Mouse (Mus musculus): ENCODE measurements around the gene Plcg2. TPM values are rescaled to one million over a fixed set of nuclear protein-coding genes. Genes with fewer than 3 reads are reported as not detected.

Plcg2 gene
- total and polyA plus RNA-seq, 3 experiments, result not detected

DNA sequence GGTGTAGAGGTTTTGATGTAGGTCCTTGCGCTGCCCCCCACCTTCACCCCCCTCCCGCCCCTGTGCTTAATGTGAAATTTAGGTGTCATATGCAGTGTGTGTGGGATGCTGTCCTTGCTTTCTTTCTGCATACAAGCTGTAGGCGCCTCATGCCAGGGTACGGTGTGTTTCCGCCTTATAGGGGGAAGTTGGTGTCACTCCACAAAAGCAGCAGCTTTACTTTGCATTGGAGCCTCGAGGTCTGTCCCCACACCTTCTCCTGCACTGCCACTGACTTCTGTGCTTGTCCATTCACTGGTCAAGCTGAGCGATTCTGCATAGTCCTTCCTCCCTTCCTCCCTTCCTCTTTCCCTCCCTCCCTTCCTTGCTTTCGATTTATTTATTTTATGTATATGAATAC is 9.6 kb downstream of the Plcg2 start:
- no peak for DNase-seq (ENCODE audit: low spot score)
- peaks cover 59% of the 10 kb centered on the region for H3K9me3 ChIP-seq (replicated peaks)
- H3K36me3 ChIP-seq (replicated peaks), result no peaks in the 10 kb centered on the region
- H3K4me3 ChIP-seq (ENCODE audit: low read depth, low read length), result no peak overlapping the region
- ATAC-seq (ENCODE audit: extremely low read depth, insufficient number of reproducible peaks, low FRiP score, poor library complexity, severe bottlenecking), result no peak
- TF ChIP-seq GATA1 (IDR thresholded peaks at IDR 0.05; ENCODE audit: borderline replicate concordance, low read length) (no peak), POLR2AphosphoS5 (IDR thresholded peaks at IDR 0.05; ENCODE audit: insufficient replicate concordance, low read depth, low read length) (no peak), GATA2 (IDR thresholded peaks at IDR 0.05; ENCODE audit: borderline replicate concordance, low read depth, low read length) (no peak), TAL1 (conservative IDR thresholded peaks at IDR 0.05; ENCODE audit: low read depth, low read length) (no peak), CTCF (IDR thresholded peaks at IDR 0.05; ENCODE audit: low read depth, low read length) (no peak)
- H3K4me1 ChIP-seq (ENCODE audit: insufficient read depth, low read depth, low read length), result no peaks in the 10 kb centered on the region
- H3K27me3 ChIP-seq (ENCODE audit: insufficient read depth, low read length), result no peaks in the 10 kb centered on the region

DNA sequence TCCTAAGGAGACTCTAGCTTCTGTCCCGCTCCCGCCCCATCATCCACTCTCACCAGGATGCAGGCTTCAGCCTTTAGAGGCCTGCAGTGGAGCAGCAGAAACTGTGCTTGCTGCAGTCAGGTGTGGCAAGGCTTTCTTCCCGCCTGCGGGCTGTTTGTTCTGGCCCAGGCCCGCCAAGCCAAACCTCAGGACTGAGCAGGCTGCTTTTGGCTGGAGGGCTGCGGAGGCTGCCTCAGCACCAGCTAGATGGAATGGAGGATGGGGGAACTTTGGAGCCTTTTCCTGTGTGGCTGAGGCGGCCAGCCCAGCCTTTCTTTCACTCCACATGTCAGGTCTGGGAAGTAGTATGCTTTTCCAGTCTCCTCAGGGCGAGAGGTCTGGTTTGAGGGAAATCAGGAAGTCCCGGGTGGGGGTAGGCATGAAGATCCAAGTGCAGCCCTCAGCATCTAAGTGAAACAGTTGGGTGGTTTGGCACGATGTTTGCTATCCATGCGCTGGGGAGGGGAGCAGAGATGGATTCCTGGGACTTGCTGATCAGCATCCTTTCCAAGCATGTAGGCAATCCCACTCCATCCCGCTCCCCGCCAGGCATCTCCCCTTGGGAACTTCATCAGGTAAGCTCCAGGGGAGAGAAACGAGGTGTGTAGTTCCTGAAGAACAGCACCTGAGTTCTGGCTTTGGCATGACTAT is 18.9 kb downstream of the Plcg2 start:
- Histone ChIP-seq H3K9me3 (replicated peaks) (peaks cover 47% of the 10 kb centered on the region), H3K36me3 (replicated peaks) (no peaks in the 10 kb centered on the region), H3K4me3 (ENCODE audit: low read depth, low read length) (no peak overlapping the region), H3K27me3 (ENCODE audit: insufficient read depth, low read length) (no peaks in the 10 kb centered on the region), H3K4me1 (ENCODE audit: insufficient read depth, low read depth, low read length) (no peaks in the 10 kb centered on the region)
- no peak for DNase-seq (ENCODE audit: low spot score)
- TF ChIP-seq POLR2AphosphoS5 (IDR thresholded peaks at IDR 0.05; ENCODE audit: insufficient replicate concordance, low read depth, low read length) (no peak), GATA1 (IDR thresholded peaks at IDR 0.05; ENCODE audit: borderline replicate concordance, low read length) (no peak), GATA2 (IDR thresholded peaks at IDR 0.05; ENCODE audit: borderline replicate concordance, low read depth, low read length) (no peak), CTCF (IDR thresholded peaks at IDR 0.05; ENCODE audit: low read depth, low read length) (no peak), TAL1 (conservative IDR thresholded peaks at IDR 0.05; ENCODE audit: low read depth, low read length) (no peak)
- no peak for ATAC-seq (ENCODE audit: extremely low read depth, insufficient number of reproducible peaks, low FRiP score, poor library complexity, severe bottlenecking)

DNA sequence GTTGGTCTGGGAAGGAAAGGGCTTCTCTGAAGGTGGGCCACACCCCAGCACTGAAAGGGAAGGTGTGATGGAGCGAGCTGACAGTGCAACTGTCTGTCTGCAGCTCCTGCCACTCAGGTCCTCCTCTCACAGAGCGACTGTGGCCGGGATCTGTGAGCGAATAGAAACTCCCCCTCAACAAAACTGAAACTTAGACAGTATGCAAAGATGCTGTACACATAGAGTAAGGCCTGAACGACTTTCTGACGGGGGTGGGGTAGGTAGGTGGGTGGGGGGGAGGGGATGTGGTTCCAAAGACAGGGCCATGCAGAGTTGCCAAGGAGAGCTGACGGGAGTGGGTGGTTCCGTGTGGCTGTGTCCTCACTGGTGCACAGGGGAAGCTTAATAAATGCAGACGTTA is 19.8 kb downstream of the Plcg2 start:
- DNase-seq (ENCODE audit: low spot score), result no peak
- Histone ChIP-seq H3K9me3 (replicated peaks) (peaks cover 44% of the 10 kb centered on the region), H3K4me1 (ENCODE audit: insufficient read depth, low read depth, low read length) (no peaks in the 10 kb centered on the region), H3K27me3 (ENCODE audit: insufficient read depth, low read length) (no peaks in the 10 kb centered on the region), H3K36me3 (replicated peaks) (no peaks in the 10 kb centered on the region), H3K4me3 (ENCODE audit: low read depth, low read length) (no peak overlapping the region)
- TF ChIP-seq GATA1 (IDR thresholded peaks at IDR 0.05; ENCODE audit: borderline replicate concordance, low read length) (no peak), CTCF (IDR thresholded peaks at IDR 0.05; ENCODE audit: low read depth, low read length) (no peak)
- no peak for ATAC-seq (ENCODE audit: extremely low read depth, insufficient number of reproducible peaks, low FRiP score, poor library complexity, severe bottlenecking)

DNA sequence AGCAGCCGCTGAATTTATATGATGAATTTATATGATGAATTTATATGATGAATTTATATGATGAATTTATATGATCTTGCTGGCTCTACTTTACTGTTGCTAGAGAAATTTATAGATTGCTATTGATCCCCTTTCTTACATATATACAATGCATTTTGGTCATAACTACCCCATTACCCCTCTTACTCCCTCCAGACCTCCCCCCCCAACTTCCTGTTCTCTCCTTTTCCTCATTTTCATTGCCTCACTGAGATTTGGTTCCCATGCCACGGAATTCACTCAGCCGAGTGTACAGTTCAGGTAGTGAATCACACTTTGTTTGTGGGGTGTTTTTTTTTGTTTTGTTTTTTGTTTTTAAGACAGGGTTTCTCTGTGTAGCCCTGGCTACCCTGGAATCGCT is 20.8 kb downstream of the Plcg2 start:
- Histone ChIP-seq H3K4me1 (ENCODE audit: insufficient read depth, low read depth, low read length) (no peaks in the 10 kb centered on the region), H3K9me3 (replicated peaks) (peaks cover 39% of the 10 kb centered on the region), H3K27me3 (ENCODE audit: insufficient read depth, low read length) (no peaks in the 10 kb centered on the region), H3K4me3 (ENCODE audit: low read depth, low read length) (no peak overlapping the region), H3K36me3 (replicated peaks) (no peaks in the 10 kb centered on the region)
- DNase-seq (ENCODE audit: low spot score) (no peak), ATAC-seq (ENCODE audit: extremely low read depth, insufficient number of reproducible peaks, low FRiP score, poor library complexity, severe bottlenecking) (no peak)
- TF ChIP-seq TAL1 (conservative IDR thresholded peaks at IDR 0.05; ENCODE audit: low read depth, low read length) (no peak), GATA2 (IDR thresholded peaks at IDR 0.05; ENCODE audit: borderline replicate concordance, low read depth, low read length) (no peak), CTCF (IDR thresholded peaks at IDR 0.05; ENCODE audit: low read depth, low read length) (no peak), POLR2AphosphoS5 (IDR thresholded peaks at IDR 0.05; ENCODE audit: insufficient replicate concordance, low read depth, low read length) (no peak), GATA1 (IDR thresholded peaks at IDR 0.05; ENCODE audit: borderline replicate concordance, low read length) (no peak)

DNA sequence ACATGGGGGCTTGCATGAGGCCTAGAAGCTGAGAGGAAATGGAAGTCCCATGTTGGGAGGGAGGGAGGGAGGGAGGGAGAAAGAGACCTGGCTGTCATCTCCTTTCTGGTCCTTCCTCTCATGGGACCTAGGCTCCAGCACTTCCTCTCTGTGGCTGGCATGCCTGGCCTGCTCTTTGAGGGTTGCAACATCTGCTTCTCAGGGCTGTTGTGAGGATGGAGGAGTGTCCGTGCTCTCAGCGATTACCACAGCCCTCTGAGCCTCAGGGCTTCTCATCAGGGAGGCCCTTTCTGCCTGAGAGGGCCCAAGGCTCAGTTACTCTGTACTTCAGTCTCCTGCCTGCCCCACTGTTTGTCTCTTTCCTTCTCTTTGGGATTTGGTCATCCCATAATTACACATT is 28.1 kb downstream of the Plcg2 start:
- Histone ChIP-seq H3K27me3 (ENCODE audit: insufficient read depth, low read length) (no peaks in the 10 kb centered on the region), H3K36me3 (replicated peaks) (no peaks in the 10 kb centered on the region), H3K4me1 (ENCODE audit: insufficient read depth, low read depth, low read length) (no peaks in the 10 kb centered on the region), H3K4me3 (ENCODE audit: low read depth, low read length) (no peak overlapping the region), H3K9me3 (replicated peaks) (peaks cover 65% of the 10 kb centered on the region)
- no peak for TF ChIP-seq GATA1 (IDR thresholded peaks at IDR 0.05; ENCODE audit: borderline replicate concordance, low read length)
- TF ChIP-seq POLR2AphosphoS5 (IDR thresholded peaks at IDR 0.05; ENCODE audit: insufficient replicate concordance, low read depth, low read length), result no peak
- no peak for TF ChIP-seq CTCF (IDR thresholded peaks at IDR 0.05; ENCODE audit: low read depth, low read length)
- DNase-seq (ENCODE audit: low spot score) (no peak), ATAC-seq (ENCODE audit: extremely low read depth, insufficient number of reproducible peaks, low FRiP score, poor library complexity, severe bottlenecking) (no peak)

DNA sequence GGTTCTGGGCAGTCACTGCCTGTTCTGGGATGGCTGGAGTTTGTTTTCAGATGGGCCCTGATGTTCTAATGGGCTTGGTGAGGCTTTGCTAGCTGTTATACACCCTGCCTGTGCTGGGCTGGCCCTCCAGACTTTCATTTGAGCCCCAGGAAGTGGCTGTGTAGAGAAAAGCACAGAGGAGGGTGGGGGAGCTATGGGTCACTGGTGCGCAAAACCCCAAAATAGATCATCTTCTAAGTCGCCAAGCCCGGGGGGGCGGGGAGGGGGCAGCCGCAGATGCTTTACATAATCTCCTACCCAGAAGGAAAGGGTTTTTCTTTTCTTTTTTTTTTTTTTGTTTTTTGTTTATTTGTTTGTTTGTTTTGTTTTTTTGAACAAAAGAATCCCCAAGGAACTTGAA is 29.9 kb downstream of the Plcg2 start:
- H3K27me3 ChIP-seq (ENCODE audit: insufficient read depth, low read length), result no peaks in the 10 kb centered on the region
- DNase-seq (ENCODE audit: low spot score), result no peak
- no peaks in the 10 kb centered on the region for H3K4me1 ChIP-seq (ENCODE audit: insufficient read depth, low read depth, low read length)
- H3K36me3 ChIP-seq (replicated peaks), result no peaks in the 10 kb centered on the region
- ATAC-seq (ENCODE audit: extremely low read depth, insufficient number of reproducible peaks, low FRiP score, poor library complexity, severe bottlenecking), result no peak
- TF ChIP-seq POLR2AphosphoS5 (IDR thresholded peaks at IDR 0.05; ENCODE audit: insufficient replicate concordance, low read depth, low read length) (no peak), TAL1 (conservative IDR thresholded peaks at IDR 0.05; ENCODE audit: low read depth, low read length) (no peak), GATA1 (IDR thresholded peaks at IDR 0.05; ENCODE audit: borderline replicate concordance, low read length) (no peak), GATA2 (IDR thresholded peaks at IDR 0.05; ENCODE audit: borderline replicate concordance, low read depth, low read length) (no peak), CTCF (IDR thresholded peaks at IDR 0.05; ENCODE audit: low read depth, low read length) (no peak)
- H3K4me3 ChIP-seq (ENCODE audit: low read depth, low read length), result no peak overlapping the region
- H3K9me3 ChIP-seq (replicated peaks), result peaks cover 70% of the 10 kb centered on the region

Data from G1E (cell line).